Mouse (Mus musculus): ENCODE results near the gene Sema4c. TPM values are rescaled to one million over a fixed set of nuclear protein-coding genes. Genes with fewer than 3 reads are reported as not detected.

Gene Sema4c
- polyA plus RNA-seq, 1 experiment from 2014 or later: 35.2 TPM

- H3K36me3 ChIP-seq: peaks cover 17% of the 10 kb centered on the region
- peak overlapping the region; percentile 96 for H3K4me3 ChIP-seq
- peak overlapping the region; percentile 99 for H3K27ac ChIP-seq (replicated peaks)
- under 1% methylated on average over 70 of the region's 126 CpGs for WGBS
- peaks cover 3% of the 10 kb centered on the region; the same call in 1 of the 2 replicates for H3K9me3 ChIP-seq
- H3K4me1 ChIP-seq: peaks cover 33% of the 10 kb centered on the region
- peak; percentile 75 for ATAC-seq (ENCODE audit: low FRiP score, low read depth)
- H3K4me2 ChIP-seq (replicated peaks): peak overlapping the region; percentile 92
- H3K9ac ChIP-seq (replicated peaks): peak overlapping the region; percentile 92
- H3K27me3 ChIP-seq: no peaks in the 10 kb centered on the region
Observed at GRCm38 (mm10) chr1:36512089-36512965, 45.8 kb downstream of the Sema4c start.

- WGBS: 2% methylated on average over 50 of the region's 51 CpGs
Observed at GRCm38 (mm10) chr1:36511289-36512021, 46.7 kb downstream of the Sema4c start, which contains the start of gene Cnnm3. Gene Cnnm3 (plus strand): TSS chr1:36511867.

GRCm38 (mm10) chr1:36508238-36508637 lies 49.9 kb downstream of the Sema4c start:
- peaks cover 6% of the 10 kb centered on the region for H3K4me1 ChIP-seq
- H3K9me3 ChIP-seq: peaks cover 3% of the 10 kb centered on the region; the same call in 1 of the 2 replicates
- H3K4me2 ChIP-seq (replicated peaks): no peak overlapping the region
- H3K9ac ChIP-seq (replicated peaks): no peak overlapping the region
- no peak overlapping the region for H3K4me3 ChIP-seq
- no peak overlapping the region for H3K27ac ChIP-seq (replicated peaks)
- no peak for ATAC-seq (ENCODE audit: low FRiP score, low read depth)
- H3K36me3 ChIP-seq: peaks cover 13% of the 10 kb centered on the region; the same call in 1 of the 2 replicates
- H3K27me3 ChIP-seq: no peaks in the 10 kb centered on the region
- 90% methylated on average over 5 of the region's 5 CpGs for WGBS

More at GRCm38 (mm10) chr1:36511289-36512021, 46.7 kb downstream of the Sema4c start, which contains the start of gene Cnnm3:
- no peaks in the 10 kb centered on the region for H3K27me3 ChIP-seq
- peak within 1 kb of the TSS; percentile 92 for H3K9ac ChIP-seq (replicated peaks)
- H3K4me2 ChIP-seq (replicated peaks): peak within 1 kb of the TSS; percentile 92
- peaks cover 15% of the 10 kb centered on the region for H3K36me3 ChIP-seq
- H3K9me3 ChIP-seq: peaks cover 3% of the 10 kb centered on the region; the same call in 1 of the 2 replicates
- ATAC-seq (ENCODE audit: low FRiP score, low read depth): peak; percentile 98
- peak within 1 kb of the TSS; percentile 99 for H3K27ac ChIP-seq (replicated peaks)
- peaks cover 33% of the 10 kb centered on the region for H3K4me1 ChIP-seq
- H3K4me3 ChIP-seq: peak within 1 kb of the TSS; percentile 96

DNA sequence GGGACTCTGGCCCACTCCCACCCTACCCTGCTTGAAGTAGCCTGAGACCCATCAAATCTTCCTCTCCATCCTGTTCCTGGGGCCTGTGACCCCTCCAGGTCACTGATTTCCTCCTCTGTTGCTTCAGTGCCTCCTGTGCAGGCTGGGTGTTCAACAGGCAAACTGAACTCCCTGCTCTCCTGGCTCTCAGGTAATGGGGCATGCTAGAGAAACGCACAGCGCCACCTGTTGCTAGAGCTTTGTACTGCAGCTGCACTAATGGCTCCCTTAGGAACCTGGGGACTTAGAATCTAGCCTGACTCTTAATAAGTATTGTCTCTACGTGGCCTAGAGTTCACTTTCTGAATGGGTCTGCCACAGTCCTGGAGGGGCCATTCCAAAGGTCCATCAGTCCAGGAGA lies 56.9 kb downstream of the Sema4c start:
- no peaks in the 10 kb centered on the region for H3K4me1 ChIP-seq
- H3K27me3 ChIP-seq: no peaks in the 10 kb centered on the region
- H3K9me3 ChIP-seq: no peaks in the 10 kb centered on the region
- H3K9ac ChIP-seq (replicated peaks): no peak overlapping the region
- ATAC-seq (ENCODE audit: low FRiP score, low read depth): no peak
- H3K27ac ChIP-seq (replicated peaks): no peak overlapping the region
- peaks cover 17% of the 10 kb centered on the region; the same call in 1 of the 2 replicates for H3K36me3 ChIP-seq
- no peak overlapping the region for H3K4me2 ChIP-seq (replicated peaks)
- WGBS: 1% methylated on average over 3 of the region's 3 CpGs
- no peak overlapping the region for H3K4me3 ChIP-seq

Small RNA genes within 50 kb of the gene (microRNA-seq; reads per million reads assigned to microRNA genes)
- gene Gm47280: not detected

Other genes with a start within 250 kb of the Sema4c start
- gene Kansl3, start 189.2 kb downstream of the Sema4c start, polyA plus RNA-seq (2016; fragmentation: Nextera tagmentation; extraction: Ambion mirVana): 49.6 and 50.8 TPM in 2 replicates
- gene Fer1l5, start 186.1 kb downstream of the Sema4c start, polyA plus RNA-seq (2016; fragmentation: Nextera tagmentation; extraction: Ambion mirVana): 2.3 and 3.1 TPM in 2 replicates
- gene Lman2l, start 113.1 kb downstream of the Sema4c start, polyA plus RNA-seq (2016; fragmentation: Nextera tagmentation; extraction: Ambion mirVana): 73.8 and 74.5 TPM in 2 replicates
- 10.2 and 10.5 TPM in 2 replicates for gene Cnnm4, start 86.7 kb downstream of the Sema4c start, polyA plus RNA-seq (2016; fragmentation: Nextera tagmentation; extraction: Ambion mirVana)
- 3.8 and 4.6 TPM in 2 replicates for gene Cnnm3, start 46.5 kb downstream of the Sema4c start, polyA plus RNA-seq (2016; fragmentation: Nextera tagmentation; extraction: Ambion mirVana)
- gene Ankrd23, start 21.5 kb downstream of the Sema4c start, polyA plus RNA-seq (2016; fragmentation: Nextera tagmentation; extraction: Ambion mirVana): 19.8 and 21.1 TPM in 2 replicates
- 0.55 TPM in 1 of 2 replicates, not detected in the other for gene Gm42417, start 18.9 kb downstream of the Sema4c start, polyA plus RNA-seq (2016; fragmentation: Nextera tagmentation; extraction: Ambion mirVana)
- gene Ankrd39, start 10.9 kb downstream of the Sema4c start, polyA plus RNA-seq (2016; fragmentation: Nextera tagmentation; extraction: Ambion mirVana): 19.6 and 19.8 TPM in 2 replicates
- not detected in 2 replicates for gene Fam178b, start 124.8 kb upstream of the Sema4c start, polyA plus RNA-seq (2016; fragmentation: Nextera tagmentation; extraction: Ambion mirVana)
- gene Cox5b, start 133.1 kb upstream of the Sema4c start, polyA plus RNA-seq (2016; fragmentation: Nextera tagmentation; extraction: Ambion mirVana): 466 and 473 TPM in 2 replicates
- 0.27 TPM in 2 replicates for gene 4933424G06Rik, start 151.8 kb upstream of the Sema4c start, polyA plus RNA-seq (2016; fragmentation: Nextera tagmentation; extraction: Ambion mirVana)
- 109 and 118 TPM in 2 replicates for gene Actr1b, start 156.1 kb upstream of the Sema4c start, polyA plus RNA-seq (2016; fragmentation: Nextera tagmentation; extraction: Ambion mirVana)
- 0.24 and 0.26 TPM in 2 replicates for gene Zap70, start 203.4 kb upstream of the Sema4c start, polyA plus RNA-seq (2016; fragmentation: Nextera tagmentation; extraction: Ambion mirVana)

All from midbrain, embryonic 12.5 days (tissue).